Mouse (Mus musculus) embryonic facial prominence, embryonic 15.5 days (tissue): ENCODE data around the gene Fam206a. TPM values are rescaled to one million over a fixed set of nuclear protein-coding genes. Genes with fewer than 3 reads are reported as not detected.

Experiments used
- ATAC-seq: fragments of 200-750 bp; cut with Nextera tagmentation; 2 replicates; pipeline ENCODE4 v1.8.0; 2017; ENCODE audit warnings: low read depth, moderate TSS enrichment; ENCODE audit not compliant: insufficient number of reproducible peaks, low FRiP score, low TSS enrichment
- H3K27ac ChIP-seq: fragments of 300-500 bp; sonication (generic); replicated peaks from 2 replicates; pipeline ENCODE4 v1.5.1; 2015; ENCODE audit warnings: mild to moderate bottlenecking, inconsistent platforms
- H3K27me3 ChIP-seq: fragments of 300-500 bp; sonication (generic); 2 replicates; pipeline ENCODE4 v1.6.1; 2015; ENCODE audit warnings: inconsistent platforms
- H3K36me3 ChIP-seq: fragments of 300-500 bp; sonication (generic); 2 replicates; pipeline ENCODE4 v1.6.1; 2015; ENCODE audit warnings: mild to moderate bottlenecking, inconsistent platforms
- H3K4me1 ChIP-seq: fragments of 300-500 bp; sonication (generic); 2 replicates; pipeline ENCODE4 v1.6.1; 2015; ENCODE audit warnings: inconsistent platforms
- H3K4me2 ChIP-seq: fragments of 300-500 bp; sonication (generic); replicated peaks from 2 replicates; pipeline ENCODE4 v1.6.1; 2015; ENCODE audit warnings: mild to moderate bottlenecking, inconsistent platforms
- H3K4me3 ChIP-seq: fragments of 300-500 bp; sonication (generic); replicated peaks from 2 replicates; pipeline ENCODE4 v1.5.1; 2015; ENCODE audit warnings: mild to moderate bottlenecking, inconsistent platforms
- H3K9ac ChIP-seq: fragments of 300-500 bp; sonication (generic); 2 replicates; pipeline ENCODE4 v1.6.1; 2015; ENCODE audit warnings: inconsistent platforms
- H3K9me3 ChIP-seq: fragments of 300-500 bp; sonication (generic); replicated peaks from 2 replicates; pipeline ENCODE4 v1.6.1; 2016; ENCODE audit warnings: inconsistent platforms
- WGBS: fragments of 180-500 bp; shearing (Covaris S2); methylation state at CpG from one replicate; pipeline ENCODE4 v1.1.7; 2015; 5-methylcytosine and 5-hydroxymethylcytosine counted together
- polyA plus RNA-seq: library from polyadenylated mRNA; unstranded; fragments of >200 nt; fragmentation: Nextera tagmentation; extraction: Ambion mirVana; gene quantifications from 2 replicates; pipeline ENCODE4 v1.2.1, GENCODE M21; 2015

Fam206a gene
- polyA plus RNA-seq, 1 experiment from 2014 or later, result 17.2 TPM

DNA sequence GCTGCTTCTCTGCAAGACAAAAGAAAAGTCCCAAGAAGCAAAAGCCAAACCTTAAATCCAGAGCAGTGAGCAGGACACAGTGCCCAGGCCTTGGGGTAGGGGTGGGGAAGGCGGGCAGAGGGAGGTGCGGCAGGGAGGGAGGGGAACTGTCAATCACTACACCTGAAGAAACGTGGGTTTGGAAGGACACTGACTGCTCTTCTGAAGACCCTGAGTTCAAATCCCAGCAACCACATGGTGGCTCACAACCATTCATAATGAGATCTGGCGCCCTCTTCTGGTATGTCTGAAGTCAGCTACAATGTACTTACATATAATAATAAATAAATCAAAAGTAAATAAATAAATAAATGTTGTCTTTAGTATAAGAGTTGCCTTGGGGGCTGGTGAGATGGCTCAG is 42.8 kb downstream of the Fam206a start:
- Histone ChIP-seq H3K36me3 (peaks cover 28% of the 10 kb centered on the region; the same call in 1 of the 2 replicates), H3K4me1 (no peaks in the 10 kb centered on the region), H3K27me3 (no peaks in the 10 kb centered on the region), H3K9me3 (no peaks in the 10 kb centered on the region), H3K4me2 (no peak overlapping the region), H3K27ac (no peak overlapping the region), H3K9ac (no peak overlapping the region), H3K4me3 (no peak overlapping the region)
- WGBS, result 89% methylated on average over 4 of the region's 4 CpGs
- ATAC-seq, result no peak

DNA sequence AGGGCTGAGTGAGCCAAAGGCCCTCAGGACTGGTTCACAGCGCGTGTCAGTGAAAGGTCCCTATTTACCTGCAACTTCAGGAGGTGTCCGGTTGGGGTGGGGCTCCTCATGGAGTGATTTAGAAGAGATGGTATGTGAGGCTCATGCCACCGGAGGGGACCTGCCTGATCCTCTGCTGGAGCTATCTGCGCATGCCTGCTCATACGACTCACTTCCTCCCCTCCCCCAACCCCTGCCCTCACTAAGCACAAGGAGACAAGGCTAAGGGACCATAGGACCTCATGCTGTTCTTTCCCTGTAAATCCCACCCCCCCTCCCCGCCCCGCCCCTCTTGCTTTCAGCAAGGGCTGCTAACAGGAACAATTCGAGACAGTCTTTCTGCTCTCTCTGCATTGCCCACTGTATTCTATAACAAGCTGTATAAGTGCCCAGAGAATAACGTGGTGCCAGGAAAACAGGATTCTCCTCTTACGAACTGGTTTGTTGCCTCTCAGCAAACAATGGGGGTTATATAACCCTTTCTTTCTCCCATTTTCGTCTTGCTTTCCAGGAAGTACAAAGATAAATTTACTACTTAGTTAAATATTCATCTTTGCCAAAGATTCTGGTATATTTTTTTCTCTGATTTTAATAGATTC is 43.9 kb downstream of the Fam206a start:
- 58% methylated on average over 12 of the region's 12 CpGs for WGBS
- peak; percentile 36; the same call in 1 of the 2 replicates for ATAC-seq

DNA sequence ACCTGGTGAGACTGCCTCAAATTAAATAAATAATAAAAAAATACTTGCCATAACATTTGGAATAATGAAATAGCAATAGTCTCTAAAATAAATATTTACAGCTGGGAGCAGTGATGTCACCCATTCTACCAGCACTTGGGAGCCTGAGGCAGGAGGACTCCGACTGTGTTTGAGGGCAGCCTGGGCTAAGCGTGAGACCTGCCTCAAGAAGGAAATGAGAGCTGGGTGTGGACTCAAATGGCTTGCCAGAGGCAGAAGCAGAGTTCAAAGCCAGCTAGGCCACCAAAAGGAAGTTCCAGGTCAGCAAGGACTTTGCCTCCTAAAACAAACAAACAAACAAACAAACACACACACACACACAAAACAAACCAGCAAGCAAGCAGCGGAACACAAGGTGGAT is 45.3 kb downstream of the Fam206a start:
- no peak overlapping the region for H3K4me2 ChIP-seq
- ATAC-seq, result no peak
- H3K36me3 ChIP-seq, result peaks cover 17% of the 10 kb centered on the region; the same call in 1 of the 2 replicates
- no peak overlapping the region for H3K27ac ChIP-seq
- peaks cover 5% of the 10 kb centered on the region; the same call in 1 of the 2 replicates for H3K4me1 ChIP-seq
- H3K9me3 ChIP-seq, result no peaks in the 10 kb centered on the region
- no peaks in the 10 kb centered on the region for H3K27me3 ChIP-seq
- WGBS, result 81% methylated on average over 3 of the region's 3 CpGs
- H3K4me3 ChIP-seq, result no peak overlapping the region
- no peak overlapping the region for H3K9ac ChIP-seq

More for the DNA sequence above, 43.9 kb downstream of the Fam206a start:
- H3K9me3 ChIP-seq, result no peaks in the 10 kb centered on the region
- no peak overlapping the region for H3K9ac ChIP-seq
- no peak overlapping the region for H3K4me2 ChIP-seq
- no peak overlapping the region for H3K4me3 ChIP-seq
- peaks cover 5% of the 10 kb centered on the region; the same call in 1 of the 2 replicates for H3K4me1 ChIP-seq
- H3K27ac ChIP-seq, result 0 out of 2 replicates have a peak overlapping the region, but pooled peaks have one; percentile 2
- H3K36me3 ChIP-seq, result peaks cover 18% of the 10 kb centered on the region; the same call in 1 of the 2 replicates
- no peaks in the 10 kb centered on the region for H3K27me3 ChIP-seq

GRCm38 (mm10) chr4:56848044-56848443 is 45.9 kb downstream of the Fam206a start:
- 74% methylated on average over 6 of the region's 6 CpGs for WGBS
- Histone ChIP-seq H3K9ac (no peak overlapping the region), H3K36me3 (peaks cover 17% of the 10 kb centered on the region; the same call in 1 of the 2 replicates), H3K4me2 (no peak overlapping the region), H3K27ac (no peak overlapping the region), H3K9me3 (no peaks in the 10 kb centered on the region), H3K4me1 (peaks cover 5% of the 10 kb centered on the region; the same call in 1 of the 2 replicates), H3K4me3 (no peak overlapping the region), H3K27me3 (no peaks in the 10 kb centered on the region)
- no peak for ATAC-seq

DNA sequence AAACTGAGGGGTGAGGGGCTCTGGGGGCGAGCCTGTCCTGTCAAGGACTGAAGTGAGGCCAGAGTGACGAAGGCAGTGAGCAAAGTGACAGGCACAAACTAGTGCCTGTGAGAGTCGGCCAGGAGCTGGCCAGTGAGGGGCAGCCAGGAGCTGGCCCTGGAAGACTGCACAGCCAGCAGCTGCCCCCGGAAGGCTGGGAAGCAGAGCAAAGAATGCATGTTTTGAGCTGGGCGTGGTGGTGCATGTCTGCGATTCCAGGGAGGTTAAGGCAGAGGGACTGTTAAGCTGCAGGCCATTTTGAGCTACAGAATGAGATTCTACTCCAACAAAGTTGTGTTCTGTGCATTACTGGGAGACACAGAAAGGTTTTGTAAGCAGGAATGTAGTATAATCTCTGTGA is 48.6 kb downstream of the Fam206a start:
- Histone ChIP-seq H3K4me2 (no peak overlapping the region), H3K36me3 (0 out of 2 replicates have a peak, but pooled peaks cover 3% of the 10 kb centered on the region), H3K4me1 (peaks cover 5% of the 10 kb centered on the region; the same call in 1 of the 2 replicates), H3K4me3 (no peak overlapping the region), H3K9ac (no peak overlapping the region), H3K9me3 (no peaks in the 10 kb centered on the region), H3K27me3 (no peaks in the 10 kb centered on the region), H3K27ac (peak overlapping the region; percentile 8)
- 20% methylated on average over 6 of the region's 6 CpGs for WGBS
- ATAC-seq, result no peak

- Histone ChIP-seq H3K9me3 (no peaks in the 10 kb centered on the region), H3K9ac (no peak overlapping the region), H3K4me1 (peaks cover 4% of the 10 kb centered on the region; the same call in 1 of the 2 replicates), H3K4me2 (no peak overlapping the region), H3K36me3 (no peaks in the 10 kb centered on the region), H3K27ac (no peak overlapping the region), H3K4me3 (no peak overlapping the region), H3K27me3 (no peaks in the 10 kb centered on the region)
- WGBS, result 84% methylated on average over 5 of the region's 5 CpGs
- ATAC-seq, result 0 out of 2 replicates have a peak, but pooled peaks have one; percentile 11
These were observed 53.8 kb downstream of the Fam206a start for GRCm38 (mm10) chr4:56855935-56856334.

DNA sequence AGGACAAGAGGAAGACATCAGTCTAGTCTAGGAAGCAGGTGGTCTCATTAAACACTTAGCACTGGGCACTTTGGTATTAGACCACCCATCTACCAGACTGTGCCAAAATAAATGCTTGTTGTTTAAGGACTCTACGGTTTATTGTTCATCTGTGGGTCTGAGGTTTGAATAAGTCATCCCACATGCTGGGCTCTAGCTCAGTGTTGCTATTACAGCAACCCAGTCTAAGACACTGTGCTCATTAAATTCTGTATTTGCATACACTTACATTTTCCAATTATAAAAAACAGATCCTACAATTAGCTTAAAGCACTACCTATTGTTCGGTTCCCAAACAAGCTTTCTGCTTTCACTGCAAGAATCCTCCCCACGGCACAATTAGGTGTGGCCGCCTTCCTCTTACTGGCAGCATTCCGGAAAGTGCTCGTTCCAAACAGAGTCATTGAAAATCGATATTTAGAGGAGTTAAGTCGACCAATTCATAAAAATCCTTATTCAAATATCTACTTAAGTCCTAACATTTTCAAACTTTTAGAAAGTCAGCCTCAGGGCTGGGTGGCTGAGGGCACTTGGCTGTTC is 54.3 kb downstream of the Fam206a start:
- H3K27ac ChIP-seq, result no peak overlapping the region
- no peak overlapping the region for H3K4me2 ChIP-seq
- H3K4me1 ChIP-seq, result peaks cover 4% of the 10 kb centered on the region; the same call in 1 of the 2 replicates
- no peak overlapping the region for H3K9ac ChIP-seq
- no peaks in the 10 kb centered on the region for H3K36me3 ChIP-seq
- no peak overlapping the region for H3K4me3 ChIP-seq
- no peaks in the 10 kb centered on the region for H3K27me3 ChIP-seq
- no peaks in the 10 kb centered on the region for H3K9me3 ChIP-seq
- ATAC-seq, result no peak
- WGBS, result 53% methylated on average over 8 of the region's 8 CpGs

DNA sequence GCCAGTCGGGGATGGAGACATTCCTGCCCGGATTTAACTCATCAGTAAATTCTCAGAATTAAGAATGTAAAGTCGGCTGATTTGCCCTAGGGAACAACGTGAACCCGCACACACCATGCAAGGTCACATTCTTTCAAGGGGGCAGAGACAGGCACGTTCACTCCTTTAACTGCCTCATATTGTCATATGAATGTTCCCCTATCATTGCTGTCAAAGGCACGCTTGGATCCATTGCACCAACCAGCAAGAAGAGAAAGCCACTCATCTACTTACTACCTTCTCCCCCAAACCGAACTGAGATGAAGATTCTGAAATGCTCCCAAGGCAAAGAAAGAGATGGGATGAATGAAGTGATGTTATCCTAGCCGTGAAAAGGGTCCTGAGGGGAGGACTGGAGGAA is 56.6 kb downstream of the Fam206a start:
- Histone ChIP-seq H3K4me1 (peaks cover 9% of the 10 kb centered on the region; the same call in 1 of the 2 replicates), H3K9me3 (no peaks in the 10 kb centered on the region), H3K9ac (no peak overlapping the region), H3K27me3 (no peaks in the 10 kb centered on the region), H3K4me3 (no peak overlapping the region), H3K4me2 (no peak overlapping the region), H3K27ac (no peak overlapping the region), H3K36me3 (no peaks in the 10 kb centered on the region)
- 41% methylated on average over 9 of the region's 9 CpGs for WGBS
- no peak for ATAC-seq

Other genes with a start within 250 kb of the Fam206a start
- gene Gm26657, start 62.3 kb upstream of the Fam206a start, polyA plus RNA-seq, result not detected in 2 replicates
- not detected in 2 replicates for gene Actl7b, start 60.9 kb upstream of the Fam206a start, polyA plus RNA-seq
- not detected in 2 replicates for gene Actl7a, start 58.9 kb upstream of the Fam206a start, polyA plus RNA-seq
- gene Elp1, start within 50 bp of the Fam206a start, polyA plus RNA-seq, result 38.6 and 40.7 TPM in 2 replicates
- gene Ctnnal1, start 62.8 kb downstream of the Fam206a start, polyA plus RNA-seq, result 22.8 and 25.5 TPM in 2 replicates
- 8.7 and 11.1 TPM in 2 replicates for gene Tmem245, start 145.1 kb downstream of the Fam206a start, polyA plus RNA-seq
- 2.6 and 2.9 TPM in 2 replicates for gene Frrs1l, start 188.0 kb downstream of the Fam206a start, polyA plus RNA-seq